ENCODE assay signal across 17 mouse cellular contexts in the genomic region with DNA sequence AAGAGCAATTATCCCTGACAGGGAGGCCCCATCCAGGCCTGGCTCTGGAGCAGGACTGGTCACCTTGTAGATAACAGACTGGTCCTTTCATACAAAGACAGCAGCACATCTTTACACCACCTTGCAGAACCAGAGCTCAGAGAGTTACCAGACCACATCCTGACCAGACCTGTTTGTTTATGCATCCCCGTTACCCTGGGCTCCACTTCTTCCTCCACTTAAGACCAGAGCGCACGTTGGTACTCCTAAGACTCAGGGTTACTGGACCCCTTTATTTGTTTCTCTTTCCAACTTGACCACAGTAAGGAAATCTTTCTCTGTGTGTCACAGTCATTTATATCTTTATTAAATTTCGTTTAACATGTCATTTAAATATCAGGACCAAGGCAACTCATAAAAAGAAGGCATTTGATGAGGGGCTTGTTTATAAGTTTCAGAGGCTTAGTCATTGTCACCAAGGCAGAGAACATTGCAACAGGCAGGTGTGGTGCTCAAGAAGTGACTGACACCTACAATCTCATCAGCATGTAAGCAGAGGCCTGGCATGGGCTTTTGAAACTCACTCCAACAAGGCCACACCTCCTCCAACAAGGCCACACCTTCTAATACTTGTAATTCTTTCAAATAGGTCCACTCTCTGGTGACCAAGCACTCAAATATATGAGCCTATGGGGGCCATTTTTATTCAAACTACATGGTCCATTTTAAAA.
DNase-seq lines count a peak whose midpoint lies in the region; ATAC-seq and TF ChIP-seq lines count a peak whose summit lies in the region.
"Had no signal": no experiment of that assay in that cellular context is flagged by ENCODE, and none has a peak within 500 bp of the region (broad histone marks: within the 10 kb centered on the region; RNA-seq: fewer than 3 reads in every experiment).

No protein-coding gene starts in this region.

- no peak for DNase-seq in left cerebral cortex, adult 2 months (ENCODE audit: extremely low spot score in 1 of 2, low spot score in 2 of 2)
- DNase-seq in left cerebral cortex, adult 8-10 months (ENCODE audit: low spot score in 2 of 2), result no peak
- DNase-seq in CD4-positive helper T cell, adult 2 months (ENCODE audit: low read depth, low spot score), result peak; percentile 66
- peak; percentile 56 for DNase-seq in naive thymus-derived CD4-positive, alpha-beta T cell, adult 2 months (ENCODE audit: low read depth)
- no peak for DNase-seq in neural tube, embryonic 10.5 days (ENCODE audit: extremely low spot score, low spot score)
- DNase-seq in thymus, postnatal 14 days, result no peak
- DNase-seq in right cerebral cortex, postnatal 4 days, result no peak
- DNase-seq: cerebellum, adult 18-20 months; embryo, embryonic 11 days; gastrocnemius, adult 2 months; heart, postnatal 10 days; lung, adult 18-20 months; thymus, postnatal 4 days had no signal

- H3K4me3 ChIP-seq in left cerebral cortex, adult 2 months, result no peak overlapping the region
- H3K4me3 ChIP-seq: gastrocnemius, adult 2 months had no signal

- no peak for TF ChIP-seq CTCF in left cerebral cortex, adult 2 months (IDR thresholded peaks at IDR 0.05)

- peak overlapping the region; percentile 80 for H3K27ac ChIP-seq in left cerebral cortex, adult 2 months

- intact Hi-C loops in left cerebral cortex, adult 2 months (cut with DNase I), result no loop called here

- ATAC-seq in inflammation-experienced regulatory T-cells, adult 6 months, result peak; percentile 55
- ATAC-seq: forebrain, embryonic 16.5 days; intestine, embryonic 16.5 days; Patski had no signal

Comparison
In these comparisons a context has a peak if more than half of its experiments do, and no peak if none do; other contexts are left out.
1. DNase-seq: peak in CD4-positive helper T cell, adult 2 months (single experiment) and naive thymus-derived CD4-positive, alpha-beta T cell, adult 2 months (single experiment); none in left cerebral cortex, adult 2 months (0 of 2), left cerebral cortex, adult 8-10 months (0 of 2), neural tube, embryonic 10.5 days (single experiment), thymus, postnatal 14 days (single experiment) and right cerebral cortex, postnatal 4 days (single experiment).